Mouse (Mus musculus) spleen, adult 2 months (tissue): Measurements from ENCODE around the gene Cinp.

Experiments used
- CTCF ChIP-seq: fragments of 200-500 bp; IDR thresholded peaks from 2 replicates; pipeline ENCODE4 v1.5.1; 2011; ENCODE audit warnings: mild to moderate bottlenecking, inconsistent platforms; ENCODE audit not compliant: insufficient read depth, insufficient read length, insufficient replicate concordance; ENCODE audit errors: extremely low read depth
- POLR2A ChIP-seq: fragments of 200-500 bp; IDR thresholded peaks from 2 replicates; pipeline ENCODE4 v1.6.1; 2011; ENCODE audit warnings: low read depth, low read length, inconsistent platforms

- TF ChIP-seq CTCF (no peak), POLR2A (no peak)
These were observed 2.9 kb upstream of the Cinp start for GRCm38 (mm10) chr12:110891887-110892286.
